Mouse (Mus musculus) neutrophil, adult 5-6 weeks (primary cell): ENCODE measurements around the gene Tmed10. TPM values are rescaled to one million over a fixed set of nuclear protein-coding genes. Genes with fewer than 3 reads are reported as not detected.

ENCODE experiments used
- ATAC-seq: fragments of 151-379, 151-347 bp; 2 replicates; pipeline ENCODE4 v1.8.0; 2017; ENCODE audit warnings: mild to moderate bottlenecking, moderate TSS enrichment; ENCODE audit not compliant: insufficient number of reproducible peaks, poor library complexity, low FRiP score, severe bottlenecking; ENCODE audit errors: extremely low read depth
- total RNA-seq: library from RNA; stranded (forward); fragments of 200-1000 nt; gene quantifications from 2 replicates; pipeline ENCODE4 v1.2.3, GENCODE M21; 2017

Gene Tmed10
- 89.6 and 92.8 TPM in 2 replicates for total RNA-seq

GRCm38 (mm10) chr12:85374561-85375272, at the start of gene Tmed10:
TSS of gene Tmed10 (minus strand) at chr12:85374847.
- ATAC-seq, result peak; percentile 78

GRCm38 (mm10) chr12:85423236-85423635, 48.6 kb upstream of the Tmed10 start:
- ATAC-seq, result no peak

GRCm38 (mm10) chr12:85422536-85422935, 47.9 kb upstream of the Tmed10 start:
- no peak for ATAC-seq

GRCm38 (mm10) chr12:85420945-85421344, 46.3 kb upstream of the Tmed10 start:
- ATAC-seq, result no peak

- ATAC-seq, result no peak
Measured at GRCm38 (mm10) chr12:85417845-85418244, 43.2 kb upstream of the Tmed10 start.

- ATAC-seq, result no peak
Measured at GRCm38 (mm10) chr12:85416298-85416697, 41.7 kb upstream of the Tmed10 start.

- no peak for ATAC-seq
Measured at GRCm38 (mm10) chr12:85415876-85416275, 41.2 kb upstream of the Tmed10 start.

GRCm38 (mm10) chr12:85411136-85411535, 36.5 kb upstream of the Tmed10 start:
- ATAC-seq, result no peak

- ATAC-seq, result no peak
Measured at GRCm38 (mm10) chr12:85397960-85398272, 23.3 kb upstream of the Tmed10 start.

GRCm38 (mm10) chr12:85397063-85397959, 22.7 kb upstream of the Tmed10 start:
- peak; percentile 54 for ATAC-seq

GRCm38 (mm10) chr12:85393981-85394380, 19.3 kb upstream of the Tmed10 start:
- ATAC-seq, result peak; percentile 31

- no peak for ATAC-seq
Measured at GRCm38 (mm10) chr12:85393526-85393925, 18.9 kb upstream of the Tmed10 start.

GRCm38 (mm10) chr12:85391148-85391547, 16.5 kb upstream of the Tmed10 start:
- no peak for ATAC-seq

- ATAC-seq, result peak; percentile 36; the same call in 1 of the 2 replicates
Measured at GRCm38 (mm10) chr12:85389204-85390185, 14.8 kb upstream of the Tmed10 start.

GRCm38 (mm10) chr12:85385995-85386375, 11.3 kb upstream of the Tmed10 start:
- ATAC-seq, result no peak

GRCm38 (mm10) chr12:85385329-85385994, 10.8 kb upstream of the Tmed10 start:
- peak; percentile 87 for ATAC-seq

- ATAC-seq, result no peak
Measured at GRCm38 (mm10) chr12:85382761-85383680, 8.4 kb upstream of the Tmed10 start.

GRCm38 (mm10) chr12:85381570-85381969, 6.9 kb upstream of the Tmed10 start:
- ATAC-seq, result no peak
